Mouse (Mus musculus): ENCODE measurements around the gene Rplp2. TPM values are rescaled to one million over a fixed set of nuclear protein-coding genes. Genes with fewer than 3 reads are reported as not detected.

Gene Rplp2
- polyA plus RNA-seq, 1 experiment from 2014 or later, result 771 TPM

- H3K4me2 ChIP-seq, result no peak overlapping the region
- H3K27me3 ChIP-seq, result peaks cover 16% of the 10 kb centered on the region
- H3K4me3 ChIP-seq, result no peak overlapping the region
- H3K4me1 ChIP-seq (replicated peaks), result peaks cover 71% of the 10 kb centered on the region
- 85% methylated on average over 6 of the region's 6 CpGs for WGBS
- H3K9me3 ChIP-seq, result no peaks in the 10 kb centered on the region
- peaks cover 34% of the 10 kb centered on the region for H3K36me3 ChIP-seq
- ATAC-seq (ENCODE audit: low read depth), result no peak
- 0 out of 2 replicates have a peak overlapping the region, but pooled peaks have one; percentile 17 for H3K9ac ChIP-seq
- no peak overlapping the region for H3K27ac ChIP-seq (replicated peaks)
Observed at GRCm38 (mm10) chr7:141472226-141472625, 25.1 kb downstream of the Rplp2 start.

- peaks cover 34% of the 10 kb centered on the region for H3K36me3 ChIP-seq
- no peak overlapping the region for H3K4me2 ChIP-seq
- peaks cover 72% of the 10 kb centered on the region for H3K4me1 ChIP-seq (replicated peaks)
- ATAC-seq (ENCODE audit: low read depth), result no peak
- H3K9ac ChIP-seq, result no peak overlapping the region
- H3K27me3 ChIP-seq, result peaks cover 22% of the 10 kb centered on the region
- WGBS, result 92% methylated on average over 6 of the region's 6 CpGs
- no peak overlapping the region for H3K4me3 ChIP-seq
- no peak overlapping the region for H3K27ac ChIP-seq (replicated peaks)
- no peaks in the 10 kb centered on the region for H3K9me3 ChIP-seq
Observed at GRCm38 (mm10) chr7:141472763-141473162, 25.6 kb downstream of the Rplp2 start.

- Histone ChIP-seq H3K36me3 (peaks cover 34% of the 10 kb centered on the region), H3K27me3 (peaks cover 29% of the 10 kb centered on the region), H3K4me2 (peak overlapping the region; percentile 94), H3K4me3 (peak overlapping the region; percentile 59), H3K4me1 (replicated peaks) (peaks cover 59% of the 10 kb centered on the region), H3K27ac (replicated peaks) (0 out of 2 replicates have a peak overlapping the region, but pooled peaks have one; percentile 88), H3K9ac (peak overlapping the region; percentile 82), H3K9me3 (no peaks in the 10 kb centered on the region)
- no peak for ATAC-seq (ENCODE audit: low read depth)
- WGBS, result 7% methylated on average over 5 of the region's 5 CpGs
Observed at GRCm38 (mm10) chr7:141474160-141474559, 27.0 kb downstream of the Rplp2 start.

- WGBS, result under 1% methylated on average over 87 of the region's 87 CpGs
- Histone ChIP-seq H3K9me3 (no peaks in the 10 kb centered on the region), H3K4me3 (peak within 1 kb of the TSS; percentile 59), H3K36me3 (peaks cover 26% of the 10 kb centered on the region), H3K4me1 (replicated peaks) (peaks cover 49% of the 10 kb centered on the region), H3K4me2 (peak within 1 kb of the TSS; percentile 94), H3K27me3 (peaks cover 29% of the 10 kb centered on the region), H3K27ac (replicated peaks) (peak within 1 kb of the TSS; percentile 88), H3K9ac (peak within 1 kb of the TSS; percentile 82)
- peak; percentile 81 for ATAC-seq (ENCODE audit: low read depth)
Observed at GRCm38 (mm10) chr7:141475011-141475804, 28.0 kb downstream of the Rplp2 start, which contains the start of the genes Polr2l and Tspan4. TSS of gene Polr2l (minus strand) at chr7:141475132. TSS of gene Tspan4 (plus strand) at chr7:141475240.

- Histone ChIP-seq H3K4me1 (replicated peaks) (peaks cover 49% of the 10 kb centered on the region), H3K36me3 (peaks cover 20% of the 10 kb centered on the region), H3K4me3 (peak overlapping the region; percentile 59), H3K27ac (replicated peaks) (peak overlapping the region; percentile 61), H3K27me3 (peaks cover 29% of the 10 kb centered on the region), H3K9me3 (no peaks in the 10 kb centered on the region), H3K4me2 (peak overlapping the region; percentile 94), H3K9ac (peak overlapping the region; percentile 82)
- WGBS, result under 1% methylated on average over 12 of the region's 12 CpGs
- peak; percentile 0; the same call in 1 of the 2 replicates for ATAC-seq (ENCODE audit: low read depth)
Observed at GRCm38 (mm10) chr7:141475805-141476158, 28.6 kb downstream of the Rplp2 start.

GRCm38 (mm10) chr7:141476226-141476980 lies 29.2 kb downstream of the Rplp2 start:
- peak; percentile 17; the same call in 1 of the 2 replicates for ATAC-seq (ENCODE audit: low read depth)
- peaks cover 14% of the 10 kb centered on the region for H3K36me3 ChIP-seq
- 6% methylated on average over 15 of the region's 17 CpGs for WGBS

GRCm38 (mm10) chr7:141476981-141477370 lies 29.8 kb downstream of the Rplp2 start:
- 19% methylated on average over 7 of the region's 7 CpGs for WGBS
- peaks cover 29% of the 10 kb centered on the region for H3K27me3 ChIP-seq
- no peaks in the 10 kb centered on the region for H3K9me3 ChIP-seq
- H3K4me3 ChIP-seq, result peak overlapping the region; percentile 59; the same call in 1 of the 2 replicates
- peak overlapping the region; percentile 70 for H3K27ac ChIP-seq (replicated peaks)
- peak overlapping the region; percentile 94 for H3K4me2 ChIP-seq
- H3K4me1 ChIP-seq (replicated peaks), result peaks cover 54% of the 10 kb centered on the region
- H3K9ac ChIP-seq, result peak overlapping the region; percentile 56
- ATAC-seq (ENCODE audit: low read depth), result no peak
- H3K36me3 ChIP-seq, result peaks cover 10% of the 10 kb centered on the region

More at GRCm38 (mm10) chr7:141476226-141476980, 29.2 kb downstream of the Rplp2 start:
- peak overlapping the region; percentile 94 for H3K4me2 ChIP-seq
- peak overlapping the region; percentile 70 for H3K27ac ChIP-seq (replicated peaks)
- H3K9me3 ChIP-seq, result no peaks in the 10 kb centered on the region
- H3K27me3 ChIP-seq, result peaks cover 29% of the 10 kb centered on the region
- H3K4me1 ChIP-seq (replicated peaks), result peaks cover 50% of the 10 kb centered on the region
- H3K4me3 ChIP-seq, result peak overlapping the region; percentile 59
- H3K9ac ChIP-seq, result peak overlapping the region; percentile 56

GRCm38 (mm10) chr7:141477578-141478269 lies 30.6 kb downstream of the Rplp2 start:
- Histone ChIP-seq H3K36me3 (peaks cover 2% of the 10 kb centered on the region), H3K9me3 (no peaks in the 10 kb centered on the region), H3K4me2 (peak overlapping the region; percentile 94; the same call in 1 of the 2 replicates), H3K4me3 (no peak overlapping the region), H3K27ac (replicated peaks) (peak overlapping the region; percentile 38; the same call in 1 of the 2 replicates), H3K9ac (0 out of 2 replicates have a peak overlapping the region, but pooled peaks have one; percentile 5), H3K4me1 (replicated peaks) (peaks cover 61% of the 10 kb centered on the region), H3K27me3 (peaks cover 31% of the 10 kb centered on the region)
- 61% methylated on average over 4 of the region's 4 CpGs for WGBS
- no peak for ATAC-seq (ENCODE audit: low read depth)

- Histone ChIP-seq H3K27ac (replicated peaks) (peak overlapping the region; percentile 38; the same call in 1 of the 2 replicates), H3K4me3 (no peak overlapping the region), H3K36me3 (no peaks in the 10 kb centered on the region), H3K4me1 (replicated peaks) (peaks cover 66% of the 10 kb centered on the region), H3K4me2 (no peak overlapping the region), H3K9me3 (no peaks in the 10 kb centered on the region), H3K9ac (0 out of 2 replicates have a peak overlapping the region, but pooled peaks have one; percentile 17), H3K27me3 (peaks cover 37% of the 10 kb centered on the region)
- ATAC-seq (ENCODE audit: low read depth), result no peak
- WGBS, result 70% methylated on average over 5 of the region's 5 CpGs
Observed at GRCm38 (mm10) chr7:141478270-141478748, 31.1 kb downstream of the Rplp2 start.

- Histone ChIP-seq H3K36me3 (no peaks in the 10 kb centered on the region), H3K4me2 (peak overlapping the region; percentile 89), H3K4me3 (peak overlapping the region; percentile 62), H3K27me3 (peaks cover 38% of the 10 kb centered on the region), H3K9ac (peak overlapping the region; percentile 80), H3K9me3 (no peaks in the 10 kb centered on the region), H3K4me1 (replicated peaks) (peaks cover 73% of the 10 kb centered on the region), H3K27ac (replicated peaks) (peak overlapping the region; percentile 62)
- 5% methylated on average over 10 of the region's 10 CpGs for WGBS
- ATAC-seq (ENCODE audit: low read depth), result peak; percentile 30
Observed at GRCm38 (mm10) chr7:141480842-141481497, 33.8 kb downstream of the Rplp2 start.
